Mouse (Mus musculus): ENCODE results near the gene 1700029I15Rik.

- no peak for TF ChIP-seq GATA1 (IDR thresholded peaks at IDR 0.05; ENCODE audit: low read length)
- TF ChIP-seq TAL1 (IDR thresholded peaks at IDR 0.05; ENCODE audit: low read length), result no peak
Measured at GRCm38 (mm10) chr2:92423702-92424461, 41.5 kb downstream of the 1700029I15Rik start.

Data from erythroblast, embryonic 14.5 days (primary cell).